8 mouse cellular contexts compared by ENCODE assay signal in the genomic region with DNA sequence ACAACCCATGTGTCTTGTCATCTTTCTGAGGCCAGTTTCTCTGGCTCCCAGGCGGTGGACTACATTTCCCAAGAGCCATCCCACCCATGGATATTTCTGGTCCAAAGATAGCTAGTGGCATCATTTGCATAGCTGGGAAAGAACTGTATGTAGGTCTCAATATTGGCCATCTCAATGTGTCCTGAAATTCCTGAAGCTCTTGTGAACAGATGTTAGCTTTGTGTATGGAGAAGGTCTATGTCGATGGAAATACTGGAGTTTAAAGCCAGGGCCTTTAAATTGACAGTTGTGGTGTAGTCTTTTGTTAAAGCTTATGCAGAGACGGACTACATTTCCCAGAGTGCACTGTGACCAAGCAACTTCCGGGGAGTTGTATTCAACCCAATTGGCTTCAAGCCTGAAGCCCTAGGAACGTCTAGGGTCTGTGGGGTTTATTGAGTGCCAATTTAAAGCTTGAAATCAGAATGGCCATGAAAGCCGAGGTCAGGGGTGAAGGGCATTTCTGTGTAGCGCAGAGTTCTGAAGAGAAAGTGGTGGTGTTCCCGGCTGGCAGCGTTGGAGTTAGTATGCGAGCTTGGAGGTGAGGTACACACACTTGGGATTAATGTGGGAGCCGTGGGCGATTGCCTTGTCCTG. TPM values are rescaled to one million over a fixed set of nuclear protein-coding genes. Genes with fewer than 3 reads are reported as not detected.
DNase-seq lines count a peak whose midpoint lies in the region; ATAC-seq and TF ChIP-seq lines count a peak whose summit lies in the region.

No protein-coding gene starts in this region.

- H3K4me2 ChIP-seq in embryonic facial prominence, embryonic 14.5 days (ENCODE audit: low read depth, low read length), result peak overlapping the region; percentile 66
- peak overlapping the region; percentile 74 for H3K4me2 ChIP-seq in limb, embryonic 12.5 days
- H3K4me2 ChIP-seq in midbrain, embryonic 14.5 days (ENCODE audit: low read length), result peak overlapping the region; percentile 70

- DNase-seq in A20 (ENCODE audit: low read depth, low spot score), result peak; percentile 84
- peak; percentile 95 for DNase-seq in embryonic facial prominence, embryonic 14.5 days (ENCODE audit: low spot score)
- peak; percentile 87 for DNase-seq in heart, adult 8-10 months (ENCODE audit: low spot score)
- DNase-seq in kidney, adult 8-10 months, result peak; percentile 68 to 72
- peak; percentile 96 for DNase-seq in midbrain, embryonic 14.5 days
- DNase-seq in spleen, adult 12 weeks (ENCODE audit: low spot score), result peak; percentile 54

- H3K9ac ChIP-seq in embryonic facial prominence, embryonic 14.5 days (ENCODE audit: low read depth, low read length), result peak overlapping the region; percentile 73
- H3K9ac ChIP-seq in limb, embryonic 12.5 days (replicated peaks), result peak overlapping the region; percentile 66
- peak overlapping the region; percentile 38 for H3K9ac ChIP-seq in midbrain, embryonic 14.5 days (replicated peaks; ENCODE audit: low read length)

- peak overlapping the region; percentile 93 for H3K4me3 ChIP-seq in bone marrow, adult 2 months (replicated peaks; ENCODE audit: control insufficient read depth, low read depth, low read length)
- H3K4me3 ChIP-seq in embryonic facial prominence, embryonic 14.5 days (ENCODE audit: low read depth, low read length), result peak overlapping the region; percentile 63
- H3K4me3 ChIP-seq in limb, embryonic 12.5 days (replicated peaks), result peak overlapping the region; percentile 56
- peak overlapping the region; percentile 43 for H3K4me3 ChIP-seq in midbrain, embryonic 14.5 days (replicated peaks; ENCODE audit: low read depth, low read length)

- no peaks in the 10 kb centered on the region for H3K9me3 ChIP-seq in embryonic facial prominence, embryonic 14.5 days (ENCODE audit: control insufficient read depth, low read length)
- H3K9me3 ChIP-seq in limb, embryonic 12.5 days, result no peaks in the 10 kb centered on the region; the same call in 1 of the 2 replicates
- H3K9me3 ChIP-seq in midbrain, embryonic 14.5 days (ENCODE audit: control insufficient read depth, low read length), result no peaks in the 10 kb centered on the region

- no peak for TF ChIP-seq POLR2A in bone marrow, adult 2 months (IDR thresholded peaks at IDR 0.05; ENCODE audit: borderline replicate concordance, control insufficient read depth, low read depth, low read length)

- H3K4me1 ChIP-seq in bone marrow, adult 2 months (ENCODE audit: control insufficient read depth, insufficient read depth, low read length), result peaks cover 1% of the 10 kb centered on the region
- peaks cover 16% of the 10 kb centered on the region for H3K4me1 ChIP-seq in embryonic facial prominence, embryonic 14.5 days (ENCODE audit: control insufficient read depth, insufficient read depth, low read length)
- peaks cover 27% of the 10 kb centered on the region for H3K4me1 ChIP-seq in limb, embryonic 12.5 days (replicated peaks)
- H3K4me1 ChIP-seq in midbrain, embryonic 14.5 days (ENCODE audit: control insufficient read depth, insufficient read depth, low read length), result peaks cover 37% of the 10 kb centered on the region

- no peaks in the 10 kb centered on the region for H3K27me3 ChIP-seq in embryonic facial prominence, embryonic 14.5 days (replicated peaks; ENCODE audit: control insufficient read depth, insufficient read depth, low read length)
- no peaks in the 10 kb centered on the region for H3K27me3 ChIP-seq in limb, embryonic 12.5 days
- H3K27me3 ChIP-seq in midbrain, embryonic 14.5 days (ENCODE audit: control insufficient read depth, insufficient read depth, low read length), result no peaks in the 10 kb centered on the region

- H3K36me3 ChIP-seq in embryonic facial prominence, embryonic 14.5 days (ENCODE audit: control insufficient read depth, insufficient read depth, low read length), result peaks cover 25% of the 10 kb centered on the region
- H3K36me3 ChIP-seq in limb, embryonic 12.5 days, result peaks cover 34% of the 10 kb centered on the region
- H3K36me3 ChIP-seq in midbrain, embryonic 14.5 days (ENCODE audit: control insufficient read depth, insufficient read depth, low read length), result peaks cover 16% of the 10 kb centered on the region

- no peak for TF ChIP-seq CTCF in bone marrow, adult 2 months (IDR thresholded peaks at IDR 0.05; ENCODE audit: control insufficient read depth, insufficient read depth, low read length)

- peak; percentile 56; the same call in 1 of the 2 replicates for ATAC-seq in embryonic facial prominence, embryonic 14.5 days (ENCODE audit: low read depth)
- peak; percentile 53; the same call in 1 of the 2 replicates for ATAC-seq in limb, embryonic 12.5 days (ENCODE audit: insufficient number of reproducible peaks, insufficient read depth, low FRiP score, low TSS enrichment, low read depth)
- peak; percentile 75 for ATAC-seq in midbrain, embryonic 14.5 days (ENCODE audit: low FRiP score, low TSS enrichment)

- peak overlapping the region; percentile 1; the same call in 1 of the 2 replicates for H3K27ac ChIP-seq in bone marrow, adult 2 months (ENCODE audit: control insufficient read depth, insufficient read depth, low read depth, low read length, poor library complexity)
- 0 out of 2 replicates have a peak overlapping the region, but pooled peaks have one; percentile 31 for H3K27ac ChIP-seq in embryonic facial prominence, embryonic 14.5 days (replicated peaks; ENCODE audit: low read depth, low read length)
- H3K27ac ChIP-seq in limb, embryonic 12.5 days, result no peak overlapping the region
- peak overlapping the region; percentile 77 for H3K27ac ChIP-seq in midbrain, embryonic 14.5 days (replicated peaks; ENCODE audit: low read depth, low read length)

- 6% methylated on average over 12 of the region's 12 CpGs for WGBS in bone marrow, adult 2 months
- 6% methylated on average over 12 of the region's 12 CpGs for WGBS in embryonic facial prominence, embryonic 14.5 days
- 5% methylated on average over 12 of the region's 12 CpGs for WGBS in limb, embryonic 12.5 days
- 1% methylated on average over 12 of the region's 12 CpGs for WGBS in midbrain, embryonic 14.5 days

RNA-seq across cellular contexts. Expression of a gene that starts 2.8 kb away (rescaled TPM):
- 2.1 and 3.8 TPM in 2 replicates for polyA plus RNA-seq in bone marrow, adult 2 months (2011; ENCODE audit: insufficient read depth, insufficient read length, low replicate concordance, missing spikeins)
- polyA plus RNA-seq in embryonic facial prominence, embryonic 14.5 days (2014; fragmentation: Nextera tagmentation; extraction: Ambion mirVana), result 12.8 and 14.5 TPM in 2 replicates
- 10 to 100 TPM in 3 of 4 experiments, 1 to 10 TPM in 1; 10.0 to 13.4 (median 11.8) TPM for total RNA-seq in heart, adult 8-10 months (2022)
- polyA plus RNA-seq in limb, embryonic 12.5 days (2016; fragmentation: Nextera tagmentation; extraction: Ambion mirVana), result 17.1 and 18.0 TPM in 2 replicates
- 20.6 and 35.1 TPM in 2 replicates for polyA plus RNA-seq in midbrain, embryonic 14.5 days (2014; fragmentation: Nextera tagmentation; extraction: Ambion mirVana)

RNA-seq across cellular contexts. Expression of a gene that starts 34.7 kb away (rescaled TPM):
- polyA plus RNA-seq in bone marrow, adult 2 months (2011; ENCODE audit: insufficient read depth, insufficient read length, low replicate concordance, missing spikeins), result 0.34 and 6.7 TPM in 2 replicates
- 3.6 and 4.4 TPM in 2 replicates for polyA plus RNA-seq in embryonic facial prominence, embryonic 14.5 days (2014; fragmentation: Nextera tagmentation; extraction: Ambion mirVana)
- total RNA-seq in heart, adult 8-10 months (2022), result under 1 TPM; 0.33 to 0.72 (median 0.47) TPM
- polyA plus RNA-seq in limb, embryonic 12.5 days (2016; fragmentation: Nextera tagmentation; extraction: Ambion mirVana), result 9.0 and 10.2 TPM in 2 replicates
- 13.7 and 16.5 TPM in 2 replicates for polyA plus RNA-seq in midbrain, embryonic 14.5 days (2014; fragmentation: Nextera tagmentation; extraction: Ambion mirVana)

RNA-seq across cellular contexts. Expression of a gene that starts 34.9 kb away (rescaled TPM):
- polyA plus RNA-seq in bone marrow, adult 2 months (2011; ENCODE audit: insufficient read depth, insufficient read length, low replicate concordance, missing spikeins), result 0.57 TPM in 2 replicates
- 9.4 and 10.4 TPM in 2 replicates for polyA plus RNA-seq in embryonic facial prominence, embryonic 14.5 days (2014; fragmentation: Nextera tagmentation; extraction: Ambion mirVana)
- total RNA-seq in heart, adult 8-10 months (2022), result 1 to 10 TPM; 4.3 to 6.2 (median 5.1) TPM
- polyA plus RNA-seq in limb, embryonic 12.5 days (2016; fragmentation: Nextera tagmentation; extraction: Ambion mirVana), result 9.3 and 9.9 TPM in 2 replicates
- polyA plus RNA-seq in midbrain, embryonic 14.5 days (2014; fragmentation: Nextera tagmentation; extraction: Ambion mirVana), result 16.0 and 16.2 TPM in 2 replicates

RNA-seq across cellular contexts. Expression of a gene that starts 41.0 kb away (rescaled TPM):
- 0.79 and 5.3 TPM in 2 replicates for polyA plus RNA-seq in bone marrow, adult 2 months (2011; ENCODE audit: insufficient read depth, insufficient read length, low replicate concordance, missing spikeins)
- 6.4 and 7.1 TPM in 2 replicates for polyA plus RNA-seq in embryonic facial prominence, embryonic 14.5 days (2014; fragmentation: Nextera tagmentation; extraction: Ambion mirVana)
- total RNA-seq in heart, adult 8-10 months (2022), result 1 to 10 TPM; 3.0 to 4.0 (median 3.8) TPM
- 12.2 TPM in 2 replicates for polyA plus RNA-seq in limb, embryonic 12.5 days (2016; fragmentation: Nextera tagmentation; extraction: Ambion mirVana)
- polyA plus RNA-seq in midbrain, embryonic 14.5 days (2014; fragmentation: Nextera tagmentation; extraction: Ambion mirVana), result 23.9 and 25.4 TPM in 2 replicates

RNA-seq across cellular contexts. Expression of a gene that starts 50.4 kb away (rescaled TPM):
- 2.0 and 3.3 TPM in 2 replicates for polyA plus RNA-seq in bone marrow, adult 2 months (2011; ENCODE audit: insufficient read depth, insufficient read length, low replicate concordance, missing spikeins)
- polyA plus RNA-seq in embryonic facial prominence, embryonic 14.5 days (2014; fragmentation: Nextera tagmentation; extraction: Ambion mirVana), result 15.7 and 17.0 TPM in 2 replicates
- 10 to 100 TPM in 3 of 4 experiments, 1 to 10 TPM in 1; 9.9 to 12.2 (median 10.7) TPM for total RNA-seq in heart, adult 8-10 months (2022)
- 14.0 and 14.7 TPM in 2 replicates for polyA plus RNA-seq in limb, embryonic 12.5 days (2016; fragmentation: Nextera tagmentation; extraction: Ambion mirVana)
- 20.0 and 21.0 TPM in 2 replicates for polyA plus RNA-seq in midbrain, embryonic 14.5 days (2014; fragmentation: Nextera tagmentation; extraction: Ambion mirVana)

Comparison
In these comparisons a context has a peak if more than half of its experiments do, and no peak if none do; other contexts are left out.
1. H3K4me3 ChIP-seq: peak in every context shown above with its lines; median percentile 93 in bone marrow, adult 2 months; 63 in embryonic facial prominence, embryonic 14.5 days; 56 in limb, embryonic 12.5 days; 43 in midbrain, embryonic 14.5 days.